Mouse (Mus musculus): ENCODE data around the gene Ankrd35.
"Not testable (repeated sequence)": the region's sequence is repeated elsewhere in the genome, so short reads cannot be mapped to it uniquely, and the experiment has no call there.

The Ankrd35 gene

DNA sequence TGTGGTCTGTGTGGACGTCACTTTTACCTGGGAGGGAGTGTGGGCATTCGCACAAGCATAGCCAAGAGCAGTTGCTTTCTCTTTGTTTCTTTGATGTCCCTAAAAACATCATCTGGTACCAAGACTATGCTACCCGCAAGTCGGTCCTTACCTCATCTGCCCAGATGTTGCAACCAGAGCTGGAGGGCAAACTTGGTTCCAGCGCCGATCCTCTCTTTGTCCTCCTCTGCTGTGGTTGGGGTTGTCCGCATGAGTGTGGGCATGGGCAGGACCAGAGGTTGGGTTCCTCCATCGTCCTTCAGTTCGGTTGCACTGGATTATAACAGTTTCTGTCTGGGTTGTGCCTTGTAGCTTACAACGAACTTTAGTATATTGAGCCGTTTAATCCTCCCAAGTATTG lies 36.3 kb downstream of the Ankrd35 start:
- no peak for DNase-seq (ENCODE audit: low spot score in 2 of 2)

DNA sequence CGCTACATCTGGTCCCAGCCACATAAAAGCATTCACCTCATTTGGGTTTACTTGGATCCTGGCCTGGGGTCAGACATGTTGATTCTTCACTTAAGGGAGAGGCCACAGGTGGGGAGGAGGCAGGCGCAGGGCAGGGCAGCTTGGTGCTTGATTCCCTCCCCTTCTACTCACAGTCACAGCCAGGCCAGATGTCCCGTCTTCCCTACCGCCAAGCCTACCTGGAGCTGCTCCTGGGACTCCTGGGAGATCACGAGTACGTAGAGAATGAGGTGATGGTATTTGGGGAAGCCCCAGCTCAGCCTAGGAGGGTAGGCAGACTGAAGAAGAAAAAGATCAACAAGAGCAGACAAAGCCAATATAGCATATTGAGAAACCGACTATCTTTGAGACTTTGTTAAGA lies 37.1 kb downstream of the Ankrd35 start:
- DNase-seq (ENCODE audit: low spot score in 2 of 2): no peak

DNA sequence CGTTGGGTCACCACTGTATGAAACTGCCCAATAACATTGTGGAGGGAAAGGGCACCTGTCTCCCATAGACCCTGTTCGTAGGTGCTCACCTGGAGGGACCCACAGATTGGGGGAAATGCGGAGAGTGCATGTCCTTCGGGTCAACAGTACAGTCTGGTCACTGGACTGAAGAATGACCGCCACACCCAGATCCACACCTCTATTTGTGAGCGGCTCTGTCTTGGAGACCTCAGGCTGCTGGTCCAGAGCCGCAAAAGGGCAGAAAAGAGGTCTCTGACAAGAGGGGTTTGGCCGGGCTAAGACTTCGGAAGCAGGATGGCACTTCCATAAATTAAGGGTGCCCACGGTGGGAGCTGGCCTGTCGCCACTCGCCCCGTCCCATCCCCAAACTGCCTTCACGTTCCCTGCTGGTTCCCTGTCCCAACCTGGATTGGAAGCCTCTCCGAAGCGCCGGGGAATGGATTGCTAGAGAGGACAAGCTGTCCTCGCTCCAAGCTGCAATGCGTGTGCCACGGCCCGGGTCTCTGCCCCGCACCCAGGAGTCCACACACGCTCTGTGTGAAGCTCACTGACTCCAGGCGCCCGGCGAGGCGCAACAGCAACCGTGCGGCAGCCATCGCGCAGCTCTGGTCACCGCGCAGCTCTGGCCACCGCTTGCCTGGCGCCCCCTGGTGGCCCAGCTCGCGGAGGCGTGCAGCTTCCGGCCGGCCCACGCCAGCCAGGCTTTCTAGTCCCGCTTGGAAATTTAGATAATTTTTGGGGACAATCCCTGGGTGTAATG lies 38.2 kb downstream of the Ankrd35 start, which contains the start of gene Nudt17:
Nudt17 (minus strand) TSS at position 660 of the 781 bp plus-strand sequence.
- DNase-seq (ENCODE audit: low spot score in 2 of 2): peak; percentile 76 to 93

DNA sequence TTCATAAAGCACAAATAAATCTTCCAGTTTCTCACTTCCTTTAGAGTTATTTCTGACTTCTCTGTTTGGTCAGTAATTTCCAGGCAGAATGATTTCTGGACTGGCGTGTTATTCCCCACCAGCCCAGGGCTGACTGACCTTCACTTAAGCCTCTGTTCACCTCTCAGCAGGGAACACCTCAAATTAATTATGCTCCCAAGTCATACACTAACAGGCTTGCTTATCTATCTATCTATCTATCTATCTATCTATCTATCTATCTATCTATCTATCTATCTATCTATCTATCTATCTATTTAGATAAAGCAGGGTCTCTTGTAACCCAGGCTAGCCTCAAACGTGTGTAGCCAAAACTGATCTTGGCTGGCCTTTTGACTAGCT lies 38.7 kb downstream of the Ankrd35 start:
- no peak for DNase-seq (ENCODE audit: low spot score in 2 of 2)

DNA sequence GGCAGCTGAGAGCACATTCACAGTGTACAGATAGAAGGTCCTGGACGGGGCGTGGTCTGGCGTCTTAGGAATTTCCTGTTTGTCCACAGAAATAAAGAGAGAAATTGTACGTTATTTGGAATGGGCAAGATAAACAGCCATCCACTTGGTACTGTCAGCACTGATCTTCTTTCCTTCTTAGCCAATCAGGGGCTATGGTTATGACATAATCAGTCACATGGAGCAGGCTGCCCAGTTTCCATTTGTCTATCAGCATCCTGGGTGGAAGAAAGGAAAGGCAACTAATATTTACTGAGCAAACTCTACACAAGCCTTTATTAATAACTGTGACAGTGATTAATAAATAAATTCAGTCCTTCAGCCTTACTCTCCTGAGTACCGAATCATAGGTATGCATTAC lies 44.4 kb downstream of the Ankrd35 start:
- no peak for DNase-seq (ENCODE audit: low spot score in 2 of 2)

DNA sequence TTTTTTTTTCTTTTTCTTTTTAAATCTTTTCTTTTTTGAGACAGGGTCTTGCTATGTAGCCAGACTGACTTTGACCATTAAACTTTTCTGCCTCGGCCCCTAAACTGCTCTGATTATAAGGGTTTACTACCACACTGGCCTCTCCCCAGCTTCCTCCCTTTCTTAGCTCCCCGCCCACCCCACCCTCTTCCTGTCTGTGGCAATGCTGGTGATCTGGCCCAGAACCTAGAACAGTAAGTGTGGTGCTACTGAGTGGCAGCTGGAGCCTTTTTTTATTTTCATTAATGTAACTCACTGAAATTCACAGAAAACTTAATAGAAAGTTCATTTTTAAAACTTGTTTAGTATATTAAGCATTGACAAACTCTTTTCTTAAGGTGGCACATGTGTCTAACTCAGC lies 45.9 kb downstream of the Ankrd35 start:
- no peak for DNase-seq (ENCODE audit: low spot score in 2 of 2)

DNA sequence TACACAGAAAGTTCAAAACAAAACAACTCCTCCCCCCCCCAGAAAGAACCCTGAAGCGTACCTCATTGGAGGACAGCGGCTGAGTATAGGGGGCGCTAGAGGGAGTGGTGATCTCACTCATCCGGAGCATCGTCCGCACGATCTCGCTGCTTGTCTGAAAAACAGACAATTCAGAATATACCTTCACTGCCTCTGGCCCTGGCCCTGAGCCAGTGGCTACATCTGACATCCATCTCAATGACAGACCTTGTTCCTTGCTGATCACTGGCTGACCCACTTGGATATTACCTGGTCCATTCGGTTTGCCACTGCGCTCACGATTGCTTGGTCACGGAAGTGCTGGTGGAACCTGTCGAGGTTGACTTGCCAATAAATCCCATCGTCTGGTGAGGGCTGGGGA lies 49.2 kb downstream of the Ankrd35 start:
- DNase-seq (ENCODE audit: low spot score in 2 of 2): no peak

DNA sequence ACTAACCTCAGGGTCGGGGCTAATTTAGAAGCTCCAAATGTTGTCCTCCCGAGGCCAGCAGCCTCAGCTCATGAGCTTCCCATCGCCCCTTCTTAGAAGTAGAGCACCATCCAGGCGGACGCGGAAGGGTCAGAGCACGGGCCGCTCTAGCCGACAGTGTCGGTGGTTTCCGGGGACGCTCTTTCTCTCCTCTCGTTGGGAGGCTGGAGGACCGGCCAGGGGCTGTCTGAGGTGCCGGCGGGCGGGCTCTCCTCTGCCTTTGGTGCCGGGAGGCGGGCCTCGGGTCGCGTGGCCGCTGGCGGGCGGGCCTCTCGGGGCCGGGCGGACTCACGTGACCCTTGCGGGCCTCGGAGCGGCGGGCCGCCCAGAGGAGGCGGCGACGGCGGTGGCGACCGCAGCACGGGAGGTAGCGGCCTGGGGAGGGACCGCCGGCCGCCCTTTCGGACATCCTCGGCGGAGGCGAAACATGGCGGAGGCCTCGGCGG lies 57.5 kb downstream of the Ankrd35 start, which contains the start of the genes Polr3c and Rnf115:
Polr3c (minus strand) TSS at position 286 of the 485 bp plus-strand sequence.
Rnf115 (plus strand) TSS at position 322 of the 485 bp plus-strand sequence.
- DNase-seq (ENCODE audit: low spot score in 2 of 2): peak; percentile 96 to 98

DNA sequence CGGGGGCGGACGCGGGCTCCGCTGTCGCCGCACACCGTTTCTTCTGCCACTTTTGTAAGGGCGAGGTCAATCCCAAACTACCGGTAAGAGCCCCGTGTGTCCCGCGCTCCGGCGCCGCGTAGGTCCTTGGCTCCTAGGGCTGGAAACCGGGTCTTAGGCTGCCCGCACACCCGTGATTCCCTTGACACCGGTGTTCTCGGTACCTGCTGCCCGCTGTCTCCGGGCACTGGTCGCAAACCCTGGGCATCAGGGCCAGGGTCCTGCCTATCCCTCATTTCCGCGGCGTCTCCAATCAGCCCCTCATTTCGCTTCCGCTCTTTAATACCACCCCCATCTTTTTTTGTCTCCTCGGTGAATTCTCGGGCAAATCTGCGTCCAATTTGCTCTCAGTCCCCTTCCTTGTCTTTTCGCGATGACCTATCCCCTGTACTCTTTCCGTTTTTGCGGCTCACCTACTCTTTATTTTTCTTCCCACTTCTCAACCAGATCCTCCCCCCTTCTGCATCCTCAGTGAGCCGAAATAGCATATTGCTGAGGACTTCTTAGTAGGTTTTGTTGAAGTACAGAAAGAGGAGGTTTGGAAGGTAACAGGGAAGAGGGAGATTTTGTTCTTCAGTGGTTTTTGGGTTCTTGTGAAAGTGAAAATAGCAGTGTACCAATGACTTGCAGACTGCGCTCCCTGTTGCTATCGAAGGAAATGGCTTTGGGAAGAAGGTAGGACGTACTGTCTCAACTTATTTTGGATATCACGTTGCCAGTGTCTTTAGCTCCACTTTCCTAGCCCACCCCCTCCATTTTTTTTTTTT lies 58.1 kb downstream of the Ankrd35 start:
- DNase-seq (ENCODE audit: low spot score in 2 of 2): no peak

DNA sequence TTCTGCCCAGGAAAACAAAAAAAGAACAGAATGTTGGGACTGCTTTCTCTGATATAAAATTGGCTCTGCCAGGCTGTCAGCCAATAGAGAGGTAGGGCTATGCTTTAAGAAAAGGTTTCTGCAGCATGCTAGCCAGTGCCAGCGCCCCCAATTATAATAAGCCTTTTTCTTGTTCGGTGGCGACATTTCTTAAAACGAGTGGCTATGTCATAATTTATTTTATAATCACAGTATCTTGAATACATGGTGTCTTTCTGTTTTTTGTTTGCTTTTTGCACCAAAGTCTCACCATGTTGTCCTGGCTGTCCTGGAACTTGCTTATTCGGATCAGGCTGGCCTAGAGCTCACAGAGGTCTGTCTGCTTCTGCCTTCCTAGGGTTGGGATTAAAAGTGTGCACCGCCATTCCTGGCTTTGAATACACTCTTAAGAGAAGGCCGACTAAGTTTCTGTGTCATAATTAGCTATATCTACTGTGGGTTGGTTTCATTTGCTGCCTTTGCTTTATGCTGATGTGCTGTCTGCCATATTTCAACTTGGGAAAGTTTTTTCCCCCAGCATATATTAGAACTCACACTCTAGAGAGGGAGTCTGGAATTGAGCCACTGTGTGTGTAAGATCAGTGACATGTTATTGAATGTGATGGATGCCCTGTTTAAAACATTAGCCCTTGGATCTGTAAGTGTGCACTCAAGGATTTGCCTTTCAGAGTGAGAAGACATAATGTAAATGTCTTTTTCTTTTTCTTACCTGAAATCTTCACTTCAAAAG lies 58.9 kb downstream of the Ankrd35 start:
- DNase-seq (ENCODE audit: low spot score in 2 of 2): no peak

DNA sequence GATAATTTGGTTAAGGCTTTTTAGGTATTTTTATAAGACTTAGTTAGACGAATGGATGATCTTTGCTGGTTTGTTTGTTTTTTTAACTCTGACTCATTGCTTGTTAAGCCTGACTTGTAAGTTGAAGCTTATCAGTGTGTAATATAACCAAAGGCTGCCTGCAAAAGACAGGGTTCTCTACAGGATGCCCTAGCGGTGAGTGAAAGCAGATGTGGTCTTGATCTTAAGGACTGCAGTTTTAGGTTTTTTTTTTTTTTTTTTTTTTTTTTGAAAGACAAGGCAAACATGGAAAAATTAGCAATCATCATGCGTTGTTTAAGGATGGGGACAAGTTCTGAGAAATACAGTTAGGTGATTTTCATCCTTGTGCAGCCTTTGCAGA lies 59.5 kb downstream of the Ankrd35 start:
- no peak for DNase-seq (ENCODE audit: low spot score in 2 of 2)

DNA sequence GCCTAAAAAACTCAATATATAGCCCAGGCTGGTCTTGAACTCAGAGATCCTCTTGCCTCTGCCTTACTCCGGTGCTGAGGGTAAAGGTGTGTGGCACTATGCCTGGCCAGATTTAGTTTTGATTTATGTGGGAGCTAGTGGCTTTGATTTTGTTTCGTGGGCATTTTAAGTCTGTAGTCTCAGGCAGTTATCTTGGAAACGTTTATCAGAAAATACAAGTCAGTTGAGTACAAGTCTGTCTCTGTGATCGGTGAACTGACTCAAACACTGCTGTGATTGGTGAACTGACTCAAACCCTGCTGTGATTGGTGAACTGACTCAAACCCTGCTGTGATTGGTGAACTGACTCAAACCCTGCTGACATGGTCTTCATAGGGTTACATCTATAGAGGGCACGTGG lies 60.9 kb downstream of the Ankrd35 start:
- DNase-seq (ENCODE audit: low spot score in 2 of 2): no peak

DNA sequence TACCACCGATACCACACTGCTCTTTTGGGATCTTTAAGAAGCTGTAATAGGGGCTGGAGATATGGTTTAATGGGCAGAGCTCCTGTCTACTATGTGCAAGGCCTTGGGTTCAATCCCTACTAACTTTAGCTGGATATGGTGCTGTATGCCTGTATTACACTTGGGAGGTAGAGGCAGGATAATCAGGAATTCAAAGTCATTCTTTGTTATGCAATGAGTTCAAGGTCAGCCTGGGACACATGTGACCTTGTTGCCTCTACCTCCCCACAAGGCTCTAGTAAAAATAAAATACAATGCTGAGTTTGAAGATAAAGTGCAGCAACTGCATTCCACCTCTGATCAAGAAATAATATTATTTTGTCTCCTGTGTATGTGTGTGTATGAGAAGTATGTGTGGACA lies 64.1 kb downstream of the Ankrd35 start:
- DNase-seq (ENCODE audit: low spot score in 2 of 2): no peak

DNA sequence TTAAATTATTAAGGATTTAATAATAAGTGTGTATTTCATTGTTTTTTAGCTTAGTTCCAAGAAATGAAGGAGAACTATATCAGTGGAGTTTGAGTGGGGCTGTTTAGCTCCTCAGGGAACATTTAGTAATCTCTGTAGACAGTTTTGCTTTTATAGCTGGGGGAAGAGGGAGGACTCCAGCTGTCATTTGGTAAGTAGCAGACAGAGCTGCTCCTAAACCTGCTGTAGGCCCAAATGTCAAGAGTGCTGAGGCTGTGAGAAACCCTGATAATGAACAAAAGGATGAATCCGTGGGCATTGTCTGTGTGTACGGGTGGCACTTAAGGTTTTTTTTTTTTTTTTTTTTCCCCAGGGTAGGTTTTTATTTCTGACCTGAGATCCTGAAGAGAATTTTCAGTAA lies 65.3 kb downstream of the Ankrd35 start:
- no peak for DNase-seq (ENCODE audit: low spot score in 2 of 2)

DNA sequence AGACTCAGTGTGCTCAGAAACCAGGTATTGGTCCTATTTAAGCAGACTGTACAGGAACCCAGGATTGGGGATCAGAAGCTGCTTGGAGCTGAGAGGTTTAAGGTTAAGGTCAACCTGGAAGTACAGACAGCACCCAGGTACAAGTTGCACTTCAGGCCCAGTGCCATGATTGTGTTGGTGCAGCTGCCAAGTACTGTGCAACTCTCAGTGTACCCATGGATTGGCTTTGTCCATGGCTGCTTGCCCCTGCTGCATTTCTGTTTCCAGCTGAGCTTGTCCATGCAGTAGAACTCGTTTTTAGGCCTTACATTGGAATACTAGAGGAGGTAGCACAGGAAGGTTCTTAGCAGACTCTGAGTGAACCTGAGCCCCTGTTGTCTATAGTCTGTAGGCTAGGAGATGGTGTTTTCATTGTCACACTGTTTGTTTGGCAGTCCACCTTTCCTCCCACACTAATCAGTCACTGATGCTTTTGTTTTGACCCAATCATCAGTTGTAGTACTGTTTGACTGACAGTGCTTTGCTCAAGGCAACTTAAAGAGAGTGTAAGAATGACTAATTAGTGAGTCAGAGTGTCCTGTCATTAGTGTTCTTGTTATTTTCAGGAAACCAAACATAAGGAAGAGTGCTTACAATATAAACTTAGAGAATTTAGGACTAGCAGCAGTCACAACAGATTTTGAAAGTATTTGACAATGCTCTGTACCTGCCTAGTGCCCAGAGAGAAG lies 67.2 kb downstream of the Ankrd35 start:
- DNase-seq (ENCODE audit: low spot score in 2 of 2): no peak

DNA sequence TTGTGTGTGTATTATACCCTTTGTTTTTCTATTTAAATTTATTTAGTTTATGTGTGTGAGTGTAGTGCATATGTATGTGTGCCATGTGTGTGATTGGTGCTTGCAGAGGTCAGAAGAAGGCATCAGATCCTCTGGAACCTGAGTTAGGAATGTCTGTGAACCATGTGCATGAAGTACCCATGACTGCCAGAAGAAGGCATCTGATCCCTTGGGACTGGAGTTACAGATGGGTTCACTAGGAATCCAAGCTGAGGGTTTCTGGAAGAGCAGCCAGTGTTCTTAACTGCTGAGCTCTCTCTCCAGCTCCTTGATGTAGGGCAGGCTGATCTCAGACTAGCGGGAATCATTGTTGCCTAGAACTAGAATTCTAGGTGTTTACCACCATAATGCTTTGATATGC lies 68.1 kb downstream of the Ankrd35 start:
- DNase-seq (ENCODE audit: low spot score in 2 of 2): no peak

DNA sequence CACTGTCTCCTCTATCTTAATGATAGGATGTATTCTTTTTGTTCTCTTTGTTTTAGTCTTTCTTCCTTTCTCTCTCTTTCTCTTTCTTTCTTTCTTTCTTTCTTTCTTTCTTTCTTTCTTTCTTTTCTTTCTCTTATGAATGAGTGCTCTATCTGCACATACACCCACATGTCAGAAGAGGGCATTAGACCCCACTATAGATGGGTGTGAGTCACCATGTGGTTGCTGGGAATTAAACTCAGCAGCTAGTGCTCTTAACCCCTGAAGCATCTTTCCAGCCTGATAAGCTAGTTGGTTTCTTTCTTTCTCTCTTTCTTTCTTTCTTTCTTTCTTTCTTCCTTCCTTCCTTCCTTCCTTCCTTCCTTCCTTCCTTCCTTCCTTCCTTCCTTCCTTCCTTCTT lies 70.3 kb downstream of the Ankrd35 start:
- DNase-seq (ENCODE audit: low spot score in 2 of 2): not testable (repeated sequence)
